Mouse (Mus musculus): ENCODE measurements at regions not wholly inside any gene's neighbourhood (a gene's known extent, or its start where the extent isn't known, plus 50 kb on each side); places are given as distances from the start of the nearest gene placed in this dataset.

DNA sequence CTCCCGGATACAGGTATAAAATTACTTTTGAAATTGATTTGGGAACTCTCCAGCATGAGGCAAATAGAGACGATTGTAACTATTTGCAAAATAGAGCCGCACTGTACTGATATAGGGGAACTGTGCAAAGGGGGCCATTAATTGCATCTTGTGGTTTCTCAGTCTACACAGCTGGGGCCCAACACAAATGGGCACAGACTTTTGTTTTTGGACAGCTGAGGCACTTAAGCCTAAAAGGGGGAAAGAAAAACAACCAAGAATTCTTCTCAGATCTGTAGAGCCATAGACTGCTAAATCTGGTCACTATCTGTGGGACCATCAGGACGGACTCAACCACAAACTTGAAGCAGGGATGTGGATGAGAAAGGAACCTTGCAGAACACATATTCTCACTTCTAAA lies 347.9 kb downstream of the Cd83 start:
- TF ChIP-seq GATA1 (IDR thresholded peaks at IDR 0.05; ENCODE audit: low read length): no peak
- TF ChIP-seq TAL1 (IDR thresholded peaks at IDR 0.05; ENCODE audit: low read length): no peak

Data from erythroblast, embryonic 14.5 days (primary cell).